Mouse (Mus musculus) limb, embryonic 15.5 days (tissue): ENCODE data around the gene Dhrs2. TPM values are rescaled to one million over a fixed set of nuclear protein-coding genes. Genes with fewer than 3 reads are reported as not detected.

ENCODE experiments used
- ATAC-seq: fragments of 200-750 bp; cut with Nextera tagmentation; 2 replicates; pipeline ENCODE4 v1.8.0; 2017; ENCODE audit warnings: low read depth, moderate TSS enrichment; ENCODE audit not compliant: insufficient number of reproducible peaks, low FRiP score, low TSS enrichment
- H3K27ac ChIP-seq: fragments of 300-500 bp; sonication (generic); 2 replicates; pipeline ENCODE4 v1.5.1; 2015; ENCODE audit warnings: moderate library complexity, mild to moderate bottlenecking, inconsistent platforms
- H3K27me3 ChIP-seq: fragments of 300-500 bp; sonication (generic); 2 replicates; pipeline ENCODE4 v1.6.1; 2015; ENCODE audit warnings: inconsistent platforms
- H3K36me3 ChIP-seq: fragments of 300-500 bp; sonication (generic); 2 replicates; pipeline ENCODE4 v1.6.1; 2015; ENCODE audit warnings: inconsistent platforms
- H3K4me1 ChIP-seq: fragments of 300-500 bp; sonication (generic); 2 replicates; pipeline ENCODE4 v1.6.1; 2015; ENCODE audit warnings: inconsistent platforms
- H3K4me2 ChIP-seq: fragments of 300-500 bp; sonication (generic); 2 replicates; pipeline ENCODE4 v1.6.1; 2015; ENCODE audit warnings: mild to moderate bottlenecking, inconsistent platforms
- H3K4me3 ChIP-seq: fragments of 300-500 bp; sonication (generic); 2 replicates; pipeline ENCODE4 v1.5.1; 2015; ENCODE audit warnings: mild to moderate bottlenecking, inconsistent platforms
- H3K9ac ChIP-seq: fragments of 300-500 bp; sonication (generic); 2 replicates; pipeline ENCODE4 v1.6.1; 2015; ENCODE audit warnings: inconsistent platforms
- H3K9me3 ChIP-seq: fragments of 300-500 bp; sonication (generic); 2 replicates; pipeline ENCODE4 v1.6.1; 2016; ENCODE audit warnings: inconsistent platforms
- WGBS: fragments of 180-500 bp; shearing (Covaris S2); methylation state at CpG from one replicate; pipeline ENCODE4 v1.1.7; 2015; 5-methylcytosine and 5-hydroxymethylcytosine counted together
- polyA plus RNA-seq: library from polyadenylated mRNA; unstranded; fragments of >200 nt; fragmentation: Nextera tagmentation; extraction: Ambion mirVana; gene quantifications from 2 replicates; pipeline ENCODE4 v1.2.1, GENCODE M21; 2015

Dhrs2 gene
- polyA plus RNA-seq, 1 experiment from 2014 or later = 0.64 TPM

GRCm38 (mm10) chr14:55198187-55198586 lies 23.6 kb upstream of the Dhrs2 start:
- Histone ChIP-seq H3K9ac (no peak overlapping the region), H3K9me3 (no peaks in the 10 kb centered on the region), H3K4me3 (no peak overlapping the region), H3K36me3 (no peaks in the 10 kb centered on the region), H3K27ac (no peak overlapping the region), H3K4me1 (peaks cover 7% of the 10 kb centered on the region; the same call in 1 of the 2 replicates), H3K27me3 (no peaks in the 10 kb centered on the region), H3K4me2 (no peak overlapping the region)
- 80% methylated on average over 2 of the region's 2 CpGs for WGBS
- no peak for ATAC-seq

- no peak overlapping the region for H3K4me2 ChIP-seq
- H3K36me3 ChIP-seq = no peaks in the 10 kb centered on the region
- WGBS = 57% methylated on average over 3 of the region's 3 CpGs
- H3K4me1 ChIP-seq = no peaks in the 10 kb centered on the region
- H3K27ac ChIP-seq = no peak overlapping the region
- no peak overlapping the region for H3K4me3 ChIP-seq
- H3K27me3 ChIP-seq = no peaks in the 10 kb centered on the region
- ATAC-seq = no peak
- no peak overlapping the region for H3K9ac ChIP-seq
- H3K9me3 ChIP-seq = no peaks in the 10 kb centered on the region
Observed at GRCm38 (mm10) chr14:55204544-55204943, 17.3 kb upstream of the Dhrs2 start.

- no peak overlapping the region for H3K27ac ChIP-seq
- no peak for ATAC-seq
- H3K4me2 ChIP-seq = no peak overlapping the region
- no peaks in the 10 kb centered on the region for H3K9me3 ChIP-seq
- no peaks in the 10 kb centered on the region for H3K36me3 ChIP-seq
- H3K27me3 ChIP-seq = no peaks in the 10 kb centered on the region
- H3K4me1 ChIP-seq = no peaks in the 10 kb centered on the region
- no peak overlapping the region for H3K9ac ChIP-seq
- H3K4me3 ChIP-seq = no peak overlapping the region
- WGBS = 59% methylated on average over 3 of the region's 3 CpGs
Observed at GRCm38 (mm10) chr14:55205045-55205750, 16.6 kb upstream of the Dhrs2 start.

GRCm38 (mm10) chr14:55208306-55208705 lies 13.5 kb upstream of the Dhrs2 start:
- no peak overlapping the region for H3K4me2 ChIP-seq
- ATAC-seq = no peak
- H3K27me3 ChIP-seq = no peaks in the 10 kb centered on the region
- 82% methylated on average over 2 of the region's 2 CpGs for WGBS
- no peak overlapping the region for H3K9ac ChIP-seq
- no peaks in the 10 kb centered on the region for H3K36me3 ChIP-seq
- H3K4me1 ChIP-seq = no peaks in the 10 kb centered on the region
- H3K4me3 ChIP-seq = no peak overlapping the region
- H3K9me3 ChIP-seq = no peaks in the 10 kb centered on the region
- no peak overlapping the region for H3K27ac ChIP-seq

- Histone ChIP-seq H3K9ac (no peak overlapping the region), H3K4me1 (no peaks in the 10 kb centered on the region), H3K27ac (no peak overlapping the region), H3K4me2 (no peak overlapping the region), H3K36me3 (no peaks in the 10 kb centered on the region), H3K27me3 (no peaks in the 10 kb centered on the region), H3K9me3 (no peaks in the 10 kb centered on the region), H3K4me3 (no peak overlapping the region)
- 88% methylated on average over 3 of the region's 3 CpGs for WGBS
- ATAC-seq = no peak
Observed at GRCm38 (mm10) chr14:55213621-55214020, 8.2 kb upstream of the Dhrs2 start.

GRCm38 (mm10) chr14:55214507-55214906 lies 7.3 kb upstream of the Dhrs2 start:
- Histone ChIP-seq H3K36me3 (no peaks in the 10 kb centered on the region), H3K9ac (no peak overlapping the region), H3K27ac (no peak overlapping the region), H3K9me3 (no peaks in the 10 kb centered on the region), H3K4me3 (no peak overlapping the region), H3K4me2 (no peak overlapping the region), H3K27me3 (no peaks in the 10 kb centered on the region), H3K4me1 (no peaks in the 10 kb centered on the region)
- no peak for ATAC-seq
- 61% methylated on average over 4 of the region's 4 CpGs for WGBS

- H3K9me3 ChIP-seq = no peaks in the 10 kb centered on the region
- H3K4me2 ChIP-seq = no peak overlapping the region
- H3K4me1 ChIP-seq = peaks cover 11% of the 10 kb centered on the region
- no peaks in the 10 kb centered on the region for H3K27me3 ChIP-seq
- no peak for ATAC-seq
- no peak overlapping the region for H3K4me3 ChIP-seq
- H3K36me3 ChIP-seq = no peaks in the 10 kb centered on the region
- 14% methylated on average over 1 of the region's 1 CpGs for WGBS
- H3K27ac ChIP-seq = peak overlapping the region; percentile 65; the same call in 1 of the 2 replicates
- no peak overlapping the region for H3K9ac ChIP-seq
Observed at GRCm38 (mm10) chr14:55223172-55223571, 1.4 kb downstream of the Dhrs2 start.

- Histone ChIP-seq H3K27ac (no peak overlapping the region), H3K4me3 (no peak overlapping the region), H3K4me1 (no peaks in the 10 kb centered on the region), H3K4me2 (no peak overlapping the region), H3K9me3 (no peaks in the 10 kb centered on the region), H3K27me3 (no peaks in the 10 kb centered on the region), H3K9ac (no peak overlapping the region), H3K36me3 (no peaks in the 10 kb centered on the region)
- WGBS = 89% methylated on average over 11 of the region's 11 CpGs
- no peak for ATAC-seq
Observed at GRCm38 (mm10) chr14:55234639-55235038, 12.8 kb downstream of the Dhrs2 start.

- no peaks in the 10 kb centered on the region for H3K36me3 ChIP-seq
- no peaks in the 10 kb centered on the region for H3K4me1 ChIP-seq
- H3K9ac ChIP-seq = no peak overlapping the region
- H3K4me2 ChIP-seq = no peak overlapping the region
- no peaks in the 10 kb centered on the region for H3K27me3 ChIP-seq
- no peak overlapping the region for H3K4me3 ChIP-seq
- H3K27ac ChIP-seq = no peak overlapping the region
- no peak for ATAC-seq
- no peaks in the 10 kb centered on the region for H3K9me3 ChIP-seq
- WGBS = 74% methylated on average over 2 of the region's 2 CpGs
Observed at GRCm38 (mm10) chr14:55236685-55237084, 14.9 kb downstream of the Dhrs2 start.

- Histone ChIP-seq H3K36me3 (no peaks in the 10 kb centered on the region), H3K4me1 (no peaks in the 10 kb centered on the region), H3K4me3 (no peak overlapping the region), H3K27ac (no peak overlapping the region), H3K9me3 (no peaks in the 10 kb centered on the region), H3K27me3 (no peaks in the 10 kb centered on the region), H3K4me2 (no peak overlapping the region), H3K9ac (no peak overlapping the region)
- 71% methylated on average over 1 of the region's 1 CpGs for WGBS
- no peak for ATAC-seq
Observed at GRCm38 (mm10) chr14:55242664-55243063, 20.9 kb downstream of the Dhrs2 start.

GRCm38 (mm10) chr14:55247181-55247580 lies 25.4 kb downstream of the Dhrs2 start:
- 40% methylated on average over 6 of the region's 6 CpGs for WGBS
- no peak overlapping the region for H3K27ac ChIP-seq
- no peaks in the 10 kb centered on the region for H3K36me3 ChIP-seq
- H3K27me3 ChIP-seq = no peaks in the 10 kb centered on the region
- H3K9ac ChIP-seq = no peak overlapping the region
- no peaks in the 10 kb centered on the region for H3K9me3 ChIP-seq
- H3K4me1 ChIP-seq = no peaks in the 10 kb centered on the region
- H3K4me2 ChIP-seq = no peak overlapping the region
- H3K4me3 ChIP-seq = no peak overlapping the region
- no peak for ATAC-seq

- Histone ChIP-seq H3K27me3 (no peaks in the 10 kb centered on the region), H3K36me3 (no peaks in the 10 kb centered on the region), H3K9me3 (no peaks in the 10 kb centered on the region), H3K4me3 (no peak overlapping the region), H3K9ac (no peak overlapping the region), H3K4me2 (no peak overlapping the region), H3K27ac (no peak overlapping the region), H3K4me1 (no peaks in the 10 kb centered on the region)
- no peak for ATAC-seq
- WGBS = 75% methylated on average over 6 of the region's 6 CpGs
Observed at GRCm38 (mm10) chr14:55248284-55248683, 26.5 kb downstream of the Dhrs2 start.

- no peak for ATAC-seq
- H3K4me1 ChIP-seq = no peaks in the 10 kb centered on the region
Observed at GRCm38 (mm10) chr14:55253580-55253979, 31.8 kb downstream of the Dhrs2 start.

More at GRCm38 (mm10) chr14:55253580-55253979, 31.8 kb downstream of the Dhrs2 start:
- H3K4me2 ChIP-seq = no peak overlapping the region
- H3K9me3 ChIP-seq = no peaks in the 10 kb centered on the region
- 70% methylated on average over 4 of the region's 4 CpGs for WGBS
- no peak overlapping the region for H3K9ac ChIP-seq
- no peaks in the 10 kb centered on the region for H3K27me3 ChIP-seq
- H3K4me3 ChIP-seq = no peak overlapping the region
- no peak overlapping the region for H3K27ac ChIP-seq
- no peaks in the 10 kb centered on the region for H3K36me3 ChIP-seq
